Mouse (Mus musculus) embryo, embryonic 11.5 days (tissue): Measurements from ENCODE around the gene Dph1.

Source experiments
- DNase-seq: peaks from one replicate; pipeline ENCODE4 v3.0.0-alpha.2; 2012; ENCODE audit warnings: low read depth, low spot score

The Dph1 gene

DNA sequence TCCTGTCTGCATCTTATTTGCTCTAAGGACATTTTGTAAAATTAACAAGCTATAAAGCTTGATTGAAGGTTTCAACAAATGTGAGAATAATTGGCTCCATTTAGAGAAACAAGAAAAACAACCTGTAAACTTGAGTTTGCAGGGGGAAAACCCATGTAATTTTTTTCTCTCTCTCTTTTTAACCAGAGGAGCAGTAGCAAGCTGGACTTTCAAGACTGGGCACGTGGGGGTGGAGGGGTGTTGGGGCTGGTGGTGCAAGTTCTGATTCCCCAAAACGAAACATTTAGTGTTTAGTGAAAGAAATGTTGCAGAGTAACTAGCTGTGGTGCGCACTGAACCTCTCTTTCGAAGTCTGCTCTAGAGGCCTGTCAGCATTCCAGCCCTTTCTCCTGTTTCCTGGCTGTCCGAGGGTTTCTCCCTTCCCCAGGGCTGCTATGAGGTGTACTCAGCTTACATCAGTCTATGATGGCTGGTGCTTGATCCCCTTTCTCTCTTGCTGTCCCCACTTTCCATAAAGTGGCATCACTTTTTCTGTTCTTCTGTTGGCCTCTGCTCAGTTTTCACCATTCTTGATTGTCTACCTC lies 56.5 kb downstream of the Dph1 start:
- DNase-seq: no peak

DNA sequence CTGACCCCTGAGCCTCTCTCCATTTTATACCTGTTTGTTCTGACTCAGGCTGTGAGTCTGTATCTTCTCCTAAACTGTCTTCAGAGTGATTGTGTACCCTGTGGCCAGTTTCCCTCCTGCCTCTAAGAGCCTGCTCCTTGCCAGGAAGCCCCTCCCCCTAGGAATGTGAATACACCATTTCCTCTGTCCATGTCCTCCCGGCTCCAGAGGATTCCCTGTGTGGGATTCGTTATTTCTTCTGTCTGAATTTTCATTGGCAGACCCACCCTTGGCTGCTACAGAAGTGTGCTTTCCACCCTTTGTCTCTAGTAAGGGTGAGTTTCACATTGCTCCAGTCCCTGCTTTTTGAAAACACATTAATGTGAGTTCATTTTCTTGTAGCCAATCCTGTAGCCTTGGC lies 57.1 kb downstream of the Dph1 start:
- DNase-seq: no peak

DNA sequence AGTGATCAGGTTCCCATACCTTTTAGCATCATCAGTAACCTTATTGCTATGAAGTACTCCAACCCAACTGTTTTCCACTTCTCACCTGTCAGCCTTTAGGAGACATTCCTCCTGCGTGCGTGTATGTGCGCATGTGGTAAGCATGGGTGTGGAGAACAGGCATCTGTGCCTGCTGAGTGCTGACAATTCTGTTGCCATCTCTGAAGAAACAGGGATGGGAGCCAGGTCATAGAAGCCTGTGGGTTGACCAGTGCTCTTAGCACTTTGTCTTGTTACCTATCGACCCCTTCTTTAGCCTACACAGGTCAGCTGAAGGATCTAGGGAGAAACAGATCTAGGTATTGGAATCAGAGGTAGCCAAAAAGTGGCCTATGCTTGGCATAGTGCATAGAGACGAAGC lies 57.6 kb downstream of the Dph1 start:
- no peak for DNase-seq

DNA sequence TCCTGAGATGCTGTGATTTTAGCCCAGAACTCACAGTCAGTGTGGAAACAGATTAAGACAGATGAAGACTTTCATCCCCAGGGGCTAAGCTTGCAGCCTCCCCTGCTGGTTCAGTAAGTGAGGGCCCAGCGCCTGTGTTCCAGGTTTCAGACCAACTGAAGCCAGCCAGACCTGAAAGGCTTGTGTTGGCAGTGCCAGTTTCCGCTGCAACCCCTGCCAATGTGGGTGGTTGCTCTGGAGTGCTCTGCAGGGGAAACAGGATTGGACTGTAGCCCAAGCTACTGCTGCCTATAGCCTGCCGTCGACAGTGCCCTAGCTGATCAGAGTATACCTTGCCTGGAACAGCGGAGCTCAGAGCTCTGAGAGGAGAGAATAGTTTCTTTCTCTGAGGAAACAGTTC lies 58.8 kb downstream of the Dph1 start:
- no peak for DNase-seq

DNA sequence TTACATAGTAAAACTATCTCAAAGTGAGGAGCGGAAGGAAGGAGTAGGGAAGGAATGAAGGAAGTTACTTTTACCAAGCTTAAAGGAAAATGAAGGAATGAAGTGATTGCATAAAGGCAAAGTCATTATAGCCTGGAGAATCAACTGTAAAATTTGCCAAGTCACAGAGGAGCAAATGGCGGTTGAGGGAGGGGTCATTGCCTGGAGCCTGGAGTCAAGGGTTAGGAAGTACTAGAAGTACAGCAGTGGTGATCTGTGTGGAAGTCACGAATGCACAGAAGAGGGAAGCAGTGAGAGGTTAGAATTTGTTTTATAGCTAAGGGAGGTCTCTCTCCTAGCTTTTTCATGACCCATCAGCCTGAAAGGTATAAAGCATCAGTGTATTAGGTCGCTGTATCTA lies 59.7 kb downstream of the Dph1 start:
- DNase-seq: no peak

DNA sequence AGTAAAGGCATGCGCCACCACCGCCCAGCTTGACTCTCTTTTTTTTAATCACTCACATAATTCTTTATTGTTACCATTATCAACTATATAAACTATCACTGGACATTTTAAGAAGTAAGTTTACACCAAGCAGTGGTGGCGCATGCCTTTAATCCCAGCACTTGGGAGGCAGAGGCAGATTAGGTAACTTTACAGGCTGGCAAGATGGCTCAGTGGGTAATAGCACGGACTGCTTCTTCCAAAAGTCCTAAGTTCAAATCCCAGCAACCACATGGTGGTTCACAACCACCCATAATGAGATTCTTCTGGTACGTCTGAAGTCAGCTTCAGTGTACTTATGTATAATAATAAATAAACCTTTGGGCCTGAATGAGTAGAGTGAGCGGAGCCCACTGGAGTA lies 61.6 kb downstream of the Dph1 start:
- no peak for DNase-seq
